Mouse (Mus musculus): ENCODE measurements around the gene Zfp354c.

Gene Zfp354c

GRCm38 (mm10) chr11:50827010-50827953, at the start of gene Zfp354c:
Gene Zfp354c, minus strand, starts transcription at chr11:50827724.
- peak; percentile 91 for DNase-seq

- peak; percentile 8 for DNase-seq
Measured at GRCm38 (mm10) chr11:50850989-50851601, 23.6 kb upstream of the Zfp354c start.

- DNase-seq, result no peak
Measured at GRCm38 (mm10) chr11:50850177-50850735, 22.7 kb upstream of the Zfp354c start, which contains the start of gene Grm6. Gene Grm6, plus strand, starts transcription at chr11:50850685.

GRCm38 (mm10) chr11:50849310-50849709, 21.8 kb upstream of the Zfp354c start:
- no peak for DNase-seq

- DNase-seq, result no peak
Measured at GRCm38 (mm10) chr11:50848520-50849137, 21.1 kb upstream of the Zfp354c start.

- no peak for DNase-seq
Measured at GRCm38 (mm10) chr11:50847047-50847446, 19.5 kb upstream of the Zfp354c start.

GRCm38 (mm10) chr11:50845951-50846350, 18.4 kb upstream of the Zfp354c start:
- DNase-seq, result no peak

GRCm38 (mm10) chr11:50841023-50841735, 13.7 kb upstream of the Zfp354c start, which contains the start of gene Zfp879:
Gene Zfp879, minus strand, starts transcription at chr11:50841552.
- DNase-seq, result peak; percentile 96

- no peak for DNase-seq
Measured at GRCm38 (mm10) chr11:50835727-50836126, 8.2 kb upstream of the Zfp354c start.

GRCm38 (mm10) chr11:50826214-50826613, 1.3 kb downstream of the Zfp354c start:
- DNase-seq, result no peak

- DNase-seq, result no peak
Measured at GRCm38 (mm10) chr11:50814233-50814632, 13.3 kb downstream of the Zfp354c start.

GRCm38 (mm10) chr11:50798836-50799235, 28.7 kb downstream of the Zfp354c start:
- no peak for DNase-seq

GRCm38 (mm10) chr11:50797674-50798073, 29.9 kb downstream of the Zfp354c start:
- DNase-seq, result no peak

GRCm38 (mm10) chr11:50771006-50771405, 56.5 kb downstream of the Zfp354c start:
- no peak for DNase-seq

GRCm38 (mm10) chr11:50768995-50769749, 58.4 kb downstream of the Zfp354c start:
- DNase-seq, result peak; percentile 84

GRCm38 (mm10) chr11:50767039-50767438, 60.5 kb downstream of the Zfp354c start:
- DNase-seq, result peak; percentile 16

- no peak for DNase-seq
Measured at GRCm38 (mm10) chr11:50766461-50766860, 61.1 kb downstream of the Zfp354c start.

Data from right cerebral cortex, adult 18-20 months (tissue).